Mouse (Mus musculus) heart, embryonic 10.5 days (tissue): ENCODE measurements around the gene Mok. TPM values are rescaled to one million over a fixed set of nuclear protein-coding genes. Genes with fewer than 3 reads are reported as not detected.
"Not testable (repeated sequence)": the region's sequence is repeated elsewhere in the genome, so short reads cannot be mapped to it uniquely, and the experiment has no call there.

Experiments
- DNase-seq: peaks from one replicate; pipeline ENCODE4 v3.0.0-alpha.2; 2017; ENCODE audit warnings: low spot score
- H3K27ac ChIP-seq: fragments of 300-500 bp; sonication (generic); 2 replicates; pipeline ENCODE4 v1.5.1; 2016; ENCODE audit warnings: mild to moderate bottlenecking
- H3K27me3 ChIP-seq: fragments of 300-500 bp; sonication (generic); 2 replicates; pipeline ENCODE4 v1.6.1; 2016; ENCODE audit warnings: mild to moderate bottlenecking; ENCODE audit not compliant: poor library complexity, insufficient read depth, severe bottlenecking
- H3K36me3 ChIP-seq: fragments of 300-500 bp; sonication (generic); 2 replicates; pipeline ENCODE4 v1.6.1; 2016; ENCODE audit warnings: mild to moderate bottlenecking, moderate library complexity
- H3K4me1 ChIP-seq: fragments of 300-500 bp; sonication (generic); 2 replicates; pipeline ENCODE4 v1.6.1; 2016; ENCODE audit warnings: mild to moderate bottlenecking
- H3K4me3 ChIP-seq: fragments of 300-500 bp; sonication (generic); 2 replicates; pipeline ENCODE4 v1.5.1; 2016; ENCODE audit warnings: mild to moderate bottlenecking, moderate library complexity
- H3K9me3 ChIP-seq: fragments of 300-500 bp; sonication (generic); 2 replicates; pipeline ENCODE4 v1.6.1; 2016; ENCODE audit warnings: mild to moderate bottlenecking, moderate library complexity
- WGBS: fragments of 180-500 bp; shearing (Covaris S2); methylation state at CpG from one replicate; pipeline ENCODE4 v1.1.7; 2016; 5-methylcytosine and 5-hydroxymethylcytosine counted together
- polyA plus RNA-seq: library from polyadenylated mRNA; unstranded; fragments of >200 nt; fragmentation: Nextera tagmentation; extraction: Ambion mirVana; gene quantifications from 2 replicates; pipeline ENCODE4 v1.2.1, GENCODE M21; 2016

Mok gene
- polyA plus RNA-seq, 1 experiment from 2014 or later = 4.3 TPM

- H3K9me3 ChIP-seq = no peaks in the 10 kb centered on the region
- H3K27me3 ChIP-seq = no peaks in the 10 kb centered on the region
- DNase-seq = no peak
- no peak overlapping the region for H3K27ac ChIP-seq
- WGBS = 52% methylated on average over 7 of the region's 7 CpGs
- H3K36me3 ChIP-seq = peaks cover 57% of the 10 kb centered on the region
- H3K4me3 ChIP-seq = no peak overlapping the region
- no peaks in the 10 kb centered on the region for H3K4me1 ChIP-seq
These were observed 20.5 kb upstream of the Mok start for GRCm38 (mm10) chr12:110861256-110861655.

GRCm38 (mm10) chr12:110860293-110860692 lies 19.6 kb upstream of the Mok start:
- no peaks in the 10 kb centered on the region for H3K9me3 ChIP-seq
- H3K27ac ChIP-seq = no peak overlapping the region
- DNase-seq = no peak
- no peaks in the 10 kb centered on the region for H3K4me1 ChIP-seq
- peaks cover 57% of the 10 kb centered on the region for H3K36me3 ChIP-seq
- H3K4me3 ChIP-seq = no peak overlapping the region
- H3K27me3 ChIP-seq = no peaks in the 10 kb centered on the region

- 93% methylated on average over 15 of the region's 15 CpGs for WGBS
- H3K4me1 ChIP-seq, H3K27me3 ChIP-seq, H3K4me3 ChIP-seq, H3K9me3 ChIP-seq, DNase-seq, H3K27ac ChIP-seq: not testable (repeated sequence)
- H3K36me3 ChIP-seq = peaks cover 50% of the 10 kb centered on the region
These were observed 17.9 kb upstream of the Mok start for GRCm38 (mm10) chr12:110858681-110859080.

GRCm38 (mm10) chr12:110857196-110857595 lies 16.5 kb upstream of the Mok start:
- 75% methylated on average over 7 of the region's 7 CpGs for WGBS
- no peak overlapping the region for H3K27ac ChIP-seq
- no peak for DNase-seq

GRCm38 (mm10) chr12:110854786-110855737 lies 14.3 kb upstream of the Mok start:
- H3K9me3 ChIP-seq = no peaks in the 10 kb centered on the region
- H3K36me3 ChIP-seq = peaks cover 28% of the 10 kb centered on the region
- no peak overlapping the region for H3K4me3 ChIP-seq
- H3K27me3 ChIP-seq = no peaks in the 10 kb centered on the region
- 86% methylated on average over 32 of the region's 32 CpGs for WGBS
- H3K27ac ChIP-seq = no peak overlapping the region
- no peak for DNase-seq
- H3K4me1 ChIP-seq = peaks cover 20% of the 10 kb centered on the region

More at GRCm38 (mm10) chr12:110857196-110857595, 16.5 kb upstream of the Mok start:
- Histone ChIP-seq H3K9me3 (no peaks in the 10 kb centered on the region), H3K4me1 (0 out of 2 replicates have a peak, but pooled peaks cover under 1% of the 10 kb centered on the region), H3K4me3 (no peak overlapping the region), H3K36me3 (peaks cover 42% of the 10 kb centered on the region), H3K27me3 (no peaks in the 10 kb centered on the region)

GRCm38 (mm10) chr12:110851923-110852322 lies 11.2 kb upstream of the Mok start:
- Histone ChIP-seq H3K27me3 (no peaks in the 10 kb centered on the region), H3K4me1 (peaks cover 20% of the 10 kb centered on the region), H3K9me3 (no peaks in the 10 kb centered on the region), H3K27ac (no peak overlapping the region), H3K36me3 (peaks cover 14% of the 10 kb centered on the region), H3K4me3 (0 out of 2 replicates have a peak overlapping the region, but pooled peaks have one; percentile 97)
- no peak for DNase-seq
- WGBS = 55% methylated on average over 1 of the region's 1 CpGs

- H3K4me3 ChIP-seq = peak overlapping the region; percentile 97
- 34% methylated on average over 12 of the region's 12 CpGs for WGBS
- peaks cover 20% of the 10 kb centered on the region for H3K4me1 ChIP-seq
- peak overlapping the region; percentile 43; the same call in 1 of the 2 replicates for H3K27ac ChIP-seq
- H3K9me3 ChIP-seq = no peaks in the 10 kb centered on the region
- no peaks in the 10 kb centered on the region for H3K27me3 ChIP-seq
- no peak for DNase-seq
- H3K36me3 ChIP-seq = peaks cover 14% of the 10 kb centered on the region
These were observed 10.7 kb upstream of the Mok start for GRCm38 (mm10) chr12:110851414-110851813.

GRCm38 (mm10) chr12:110850929-110851256 lies 10.2 kb upstream of the Mok start:
- WGBS = 18% methylated on average over 9 of the region's 9 CpGs
- H3K27ac ChIP-seq = peak overlapping the region; percentile 97
- H3K9me3 ChIP-seq = no peaks in the 10 kb centered on the region
- H3K4me1 ChIP-seq = peaks cover 24% of the 10 kb centered on the region
- no peaks in the 10 kb centered on the region for H3K27me3 ChIP-seq
- DNase-seq = no peak
- peaks cover 11% of the 10 kb centered on the region for H3K36me3 ChIP-seq
- peak overlapping the region; percentile 97 for H3K4me3 ChIP-seq

- WGBS = 1% methylated on average over 81 of the region's 89 CpGs
- peak within 1 kb of the TSS; percentile 97 for H3K27ac ChIP-seq
- peak within 1 kb of the TSS; percentile 97 for H3K4me3 ChIP-seq
- peaks cover 26% of the 10 kb centered on the region for H3K4me1 ChIP-seq
- H3K9me3 ChIP-seq = no peaks in the 10 kb centered on the region
- peaks cover 4% of the 10 kb centered on the region; the same call in 1 of the 2 replicates for H3K36me3 ChIP-seq
- peak; percentile 91 for DNase-seq
- no peaks in the 10 kb centered on the region for H3K27me3 ChIP-seq
These were observed 9.5 kb upstream of the Mok start, which contains the start of gene Zfp839 for GRCm38 (mm10) chr12:110850010-110850928. Gene Zfp839, plus strand, starts transcription at chr12:110850253.

GRCm38 (mm10) chr12:110846191-110846765 lies 5.5 kb upstream of the Mok start:
- H3K27me3 ChIP-seq = no peaks in the 10 kb centered on the region
- no peak for DNase-seq
- no peak overlapping the region for H3K27ac ChIP-seq
- WGBS = 71% methylated on average over 6 of the region's 6 CpGs
- peak overlapping the region; percentile 69 for H3K4me3 ChIP-seq
- H3K36me3 ChIP-seq = no peaks in the 10 kb centered on the region
- peaks cover 21% of the 10 kb centered on the region for H3K4me1 ChIP-seq
- H3K9me3 ChIP-seq = no peaks in the 10 kb centered on the region

- H3K4me3 ChIP-seq = peak overlapping the region; percentile 69
- peak; percentile 98 for DNase-seq
- no peaks in the 10 kb centered on the region for H3K9me3 ChIP-seq
- H3K27ac ChIP-seq = peak overlapping the region; percentile 78
- no peaks in the 10 kb centered on the region for H3K36me3 ChIP-seq
- under 1% methylated on average over 36 of the region's 36 CpGs for WGBS
- H3K27me3 ChIP-seq = no peaks in the 10 kb centered on the region
- peaks cover 11% of the 10 kb centered on the region for H3K4me1 ChIP-seq
These were observed 4.6 kb upstream of the Mok start for GRCm38 (mm10) chr12:110845131-110845880.
